Mouse (Mus musculus) adrenal gland, postnatal 10 days (tissue): ENCODE measurements at regions not wholly inside any gene's neighbourhood (a gene's known extent, or its start where the extent isn't known, plus 50 kb on each side); places are given as distances from the start of the nearest gene placed in this dataset.

ENCODE experiments used
- DNase-seq: peaks from one replicate; pipeline ENCODE4 v3.0.0; 2021; ENCODE audit warnings: mixed read lengths

DNA sequence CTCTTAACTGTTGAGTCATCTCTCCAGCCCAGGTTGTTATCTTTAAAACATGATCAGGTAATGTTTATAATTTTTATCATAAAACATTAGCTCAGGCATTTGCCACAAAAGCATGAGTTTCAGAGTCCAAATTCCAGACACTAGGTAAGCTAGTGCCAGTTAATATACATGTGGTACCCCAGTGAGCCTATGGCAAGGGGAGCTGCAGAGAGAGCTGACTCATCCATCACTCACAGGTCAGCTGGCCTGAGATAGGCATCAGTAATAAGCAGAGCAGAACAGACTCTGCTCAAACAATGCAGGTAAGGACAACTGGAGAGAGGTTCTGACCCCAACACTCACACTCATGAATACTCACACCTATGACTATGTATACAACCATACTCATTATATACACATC lies 144.6 kb upstream of the Sgcd start:
- no peak for DNase-seq

DNA sequence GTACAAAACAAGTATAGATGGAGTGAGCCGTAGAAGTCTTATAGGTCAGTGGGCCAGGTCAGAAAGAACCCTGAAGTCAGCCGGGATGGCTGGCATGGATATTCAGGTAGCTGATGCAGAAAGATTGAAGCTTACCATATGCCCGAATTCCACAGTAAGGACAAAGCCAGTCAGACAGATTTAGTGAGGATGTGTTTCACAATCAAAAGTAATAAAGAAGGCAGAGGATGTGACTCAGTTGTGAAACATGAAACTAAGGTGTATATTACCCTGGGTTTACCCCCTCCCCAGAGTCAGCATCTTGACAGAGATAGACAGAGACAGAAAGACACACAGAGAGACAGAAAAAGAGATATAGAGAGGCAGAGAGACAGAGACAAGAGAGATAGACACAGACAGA lies 109.3 kb upstream of the Sgcd start:
- no peak for DNase-seq

DNA sequence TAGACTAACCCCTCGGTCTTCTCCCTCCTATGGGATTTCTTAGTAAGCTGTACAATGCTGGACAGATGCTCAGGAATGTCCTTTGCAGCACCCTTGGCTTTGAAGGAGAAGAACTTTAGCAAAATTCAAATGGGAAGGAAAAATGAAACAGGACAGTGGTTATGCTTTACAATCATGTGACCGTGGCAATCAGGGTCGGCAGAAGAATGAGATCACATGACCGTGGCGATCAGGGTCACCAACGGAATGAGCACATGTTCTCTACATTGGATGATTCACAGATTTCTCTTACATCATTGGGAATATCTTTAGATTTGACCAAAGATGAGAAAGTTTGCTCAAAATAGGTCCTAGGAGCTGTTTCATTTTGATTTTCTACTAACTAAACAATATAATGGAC lies 108.7 kb upstream of the Sgcd start:
- no peak for DNase-seq

DNA sequence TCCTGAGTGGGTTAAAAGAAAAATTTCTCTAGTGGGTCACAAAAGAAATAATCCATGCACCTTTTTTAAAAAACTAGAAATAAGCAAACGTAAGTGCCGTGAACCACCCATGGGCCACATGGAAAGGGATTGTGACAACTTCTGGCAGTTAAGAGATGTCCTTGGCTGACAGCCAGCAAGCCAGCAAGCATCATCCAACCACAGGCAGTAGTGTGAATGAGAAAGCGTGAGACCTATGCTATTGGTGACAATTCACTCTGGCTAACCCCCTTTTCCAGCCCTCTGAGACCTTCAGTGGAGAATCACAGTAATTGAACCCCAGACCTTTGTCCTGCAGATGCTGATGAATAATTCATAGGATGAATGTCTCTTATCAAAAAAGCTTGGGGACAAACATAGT lies 78.3 kb upstream of the Sgcd start:
- DNase-seq: peak; percentile 68

DNA sequence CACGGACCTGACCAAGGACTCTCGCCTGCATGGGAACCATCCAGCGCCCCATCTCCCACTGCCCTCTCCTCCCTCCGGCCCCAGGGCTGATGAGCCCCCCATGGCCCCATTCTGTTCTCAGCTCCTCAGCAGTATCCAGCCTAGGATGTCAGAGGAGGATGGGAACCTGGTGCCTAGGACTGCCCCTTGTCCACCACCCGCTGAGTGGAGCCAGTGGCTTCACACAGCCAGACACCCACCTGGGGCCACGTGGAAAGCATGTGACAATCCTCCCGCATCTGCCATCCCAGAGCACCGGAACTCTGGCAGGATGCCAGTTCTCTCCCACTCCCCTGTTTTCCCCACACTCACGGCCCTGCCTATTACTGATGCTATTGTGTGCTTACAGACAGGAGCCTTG lies 75.0 kb upstream of the Sgcd start:
- no peak for DNase-seq

DNA sequence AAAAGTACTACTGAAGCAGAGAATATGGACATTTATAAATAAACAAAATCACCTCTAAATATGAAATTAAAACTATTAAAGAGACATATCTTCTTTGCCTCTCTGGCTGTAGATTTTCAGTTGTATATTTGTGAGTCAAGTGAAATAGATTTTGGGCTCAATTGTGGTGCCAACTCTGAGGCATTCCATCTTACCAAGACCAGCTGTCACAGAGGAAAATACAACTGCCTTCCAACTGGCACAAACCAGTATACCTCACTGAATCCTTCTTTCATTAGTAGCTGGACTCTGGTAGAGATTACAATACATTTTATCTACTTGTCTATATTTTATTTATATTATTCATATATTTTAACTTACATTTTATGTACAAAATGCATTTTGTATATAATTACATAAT lies 72.7 kb upstream of the Sgcd start:
- no peak for DNase-seq

DNA sequence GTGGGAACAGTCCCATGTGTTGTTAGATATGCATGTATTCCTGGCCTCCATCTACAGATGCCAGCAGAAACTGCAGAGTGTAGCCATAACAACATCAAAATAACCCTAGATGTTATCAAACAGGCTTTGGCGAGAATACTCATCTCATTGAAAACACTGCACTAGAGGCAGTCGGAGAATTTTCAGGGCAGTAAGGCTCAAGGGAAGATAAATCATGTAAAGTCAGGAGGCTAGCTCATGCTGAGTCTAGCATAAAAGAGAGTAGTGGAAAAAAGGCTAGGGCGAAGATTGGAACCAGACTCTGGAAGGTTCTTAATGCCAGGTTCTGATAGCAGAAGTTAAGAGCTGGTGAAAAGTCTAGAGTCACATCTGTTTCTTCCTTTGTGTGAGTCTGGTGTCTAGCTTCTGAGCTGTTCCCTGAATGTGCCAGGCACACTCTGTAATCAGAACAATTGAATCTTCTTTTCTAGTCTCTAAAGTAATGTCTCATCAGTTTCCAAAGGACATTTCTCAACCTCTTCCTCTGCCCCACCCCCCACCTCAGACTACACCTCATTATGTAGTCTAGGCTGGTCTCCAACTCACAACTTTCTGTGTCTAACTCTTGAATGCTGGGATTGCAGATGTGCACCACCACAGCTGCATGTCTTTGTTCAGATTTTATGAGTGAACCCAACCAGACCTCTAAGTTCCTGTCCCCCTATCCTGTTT lies 62.5 kb upstream of the Sgcd start:
- DNase-seq: no peak

DNA sequence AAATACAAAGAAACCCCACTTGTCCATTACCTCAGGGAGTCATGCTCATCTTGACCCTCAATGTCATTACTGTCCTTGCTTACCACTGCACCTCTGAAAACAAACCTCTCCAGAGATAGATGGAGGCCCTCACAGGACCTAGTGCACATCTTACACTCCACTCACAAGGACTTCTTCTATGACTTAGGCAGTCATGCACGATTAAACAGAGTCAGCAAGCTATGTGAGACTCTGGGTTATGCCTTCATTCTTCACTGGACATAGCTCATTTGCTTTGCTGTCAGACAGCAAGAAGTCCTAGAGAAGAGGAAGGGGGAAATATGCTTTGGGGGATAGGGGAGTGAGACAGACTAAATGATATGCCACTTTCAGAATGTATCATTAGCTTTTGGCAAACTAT lies 59.5 kb upstream of the Sgcd start:
- no peak for DNase-seq
